In genomic region chr4:132328391-132328982, GRCm38 (mm10) we compare ENCODE assay signal across 8 mouse cellular contexts. TPM values are rescaled to one million over a fixed set of nuclear protein-coding genes. Genes with fewer than 3 reads are reported as not detected.
DNase-seq lines count a peak whose midpoint lies in the region; ATAC-seq and TF ChIP-seq lines count a peak whose summit lies in the region.

No protein-coding gene starts in this region.

- no peak for TF ChIP-seq CTCF in G1E (IDR thresholded peaks at IDR 0.05; ENCODE audit: low read depth, low read length)

- 52% methylated on average over 14 of the region's 14 CpGs for WGBS in heart, embryonic 15.5 days
- WGBS in hindbrain, embryonic 10.5 days: 49% methylated on average over 14 of the region's 14 CpGs
- 43% methylated on average over 14 of the region's 14 CpGs for WGBS in midbrain, embryonic 11.5 days

- peak overlapping the region; percentile 83 for H3K4me3 ChIP-seq in heart, embryonic 15.5 days
- H3K4me3 ChIP-seq in G1E (ENCODE audit: low read depth, low read length): peak overlapping the region; percentile 80
- H3K4me3 ChIP-seq in hindbrain, embryonic 10.5 days: peak overlapping the region; percentile 90
- peak overlapping the region; percentile 76 for H3K4me3 ChIP-seq in midbrain, embryonic 11.5 days (ENCODE audit: low read depth, low read length)

- H3K9ac ChIP-seq in heart, embryonic 15.5 days: peak overlapping the region; percentile 96
- H3K9ac ChIP-seq in midbrain, embryonic 11.5 days (ENCODE audit: low read length): peak overlapping the region; percentile 89

- no peaks in the 10 kb centered on the region for H3K27me3 ChIP-seq in heart, embryonic 15.5 days
- H3K27me3 ChIP-seq in G1E (ENCODE audit: insufficient read depth, low read length): no peaks in the 10 kb centered on the region
- no peaks in the 10 kb centered on the region for H3K27me3 ChIP-seq in hindbrain, embryonic 10.5 days (ENCODE audit: insufficient read depth, poor library complexity, severe bottlenecking)
- no peaks in the 10 kb centered on the region for H3K27me3 ChIP-seq in midbrain, embryonic 11.5 days (ENCODE audit: control insufficient read depth, insufficient read depth, low read length)

- intact Hi-C loops in heart, postnatal 14 days (cut with DNase I): loop anchor here (2.0 kb wide), 1 partner anchor 20 kb away; no protein-coding TSS in a partner anchor

- H3K4me2 ChIP-seq in heart, embryonic 15.5 days: peak overlapping the region; percentile 86
- peak overlapping the region; percentile 68 for H3K4me2 ChIP-seq in midbrain, embryonic 11.5 days

- no peak for DNase-seq in heart, postnatal 14 days
- DNase-seq in G1E (ENCODE audit: low spot score): no peak
- DNase-seq in hindbrain, embryonic 10.5 days (ENCODE audit: low spot score): no peak
- DNase-seq in midbrain, embryonic 11.5 days (ENCODE audit: low spot score, missing footprints): no peak
- no peak for DNase-seq in c-Kit-positive CD71-positive TER-119-positive erythroid progenitor cells, embryonic 14.5 days (ENCODE audit: low spot score)
- DNase-seq in cerebellum, postnatal 14 days: no peak
- DNase-seq in cerebellum, postnatal 4 days (ENCODE audit: low spot score in 2 of 2): no peak

- H3K9me3 ChIP-seq in heart, embryonic 15.5 days (replicated peaks): no peaks in the 10 kb centered on the region
- no peaks in the 10 kb centered on the region for H3K9me3 ChIP-seq in G1E (replicated peaks)
- H3K9me3 ChIP-seq in hindbrain, embryonic 10.5 days: no peaks in the 10 kb centered on the region
- no peaks in the 10 kb centered on the region for H3K9me3 ChIP-seq in midbrain, embryonic 11.5 days (ENCODE audit: control insufficient read depth, low read length)

- peak overlapping the region; percentile 92 for H3K27ac ChIP-seq in heart, embryonic 15.5 days
- peak overlapping the region; percentile 96 for H3K27ac ChIP-seq in hindbrain, embryonic 10.5 days
- peak overlapping the region; percentile 71; the same call in 1 of the 2 replicates for H3K27ac ChIP-seq in midbrain, embryonic 11.5 days (ENCODE audit: low read depth, low read length)

- no peak for ATAC-seq in heart, embryonic 15.5 days (replicated peaks; ENCODE audit: insufficient number of reproducible peaks, insufficient read depth, low FRiP score, low read depth)
- ATAC-seq in G1E (ENCODE audit: extremely low read depth, insufficient number of reproducible peaks, low FRiP score, poor library complexity, severe bottlenecking): no peak
- no peak for ATAC-seq in midbrain, embryonic 11.5 days (ENCODE audit: low FRiP score)

- peaks cover 34% of the 10 kb centered on the region for H3K36me3 ChIP-seq in heart, embryonic 15.5 days
- peaks cover 85% of the 10 kb centered on the region for H3K36me3 ChIP-seq in G1E (replicated peaks)
- peaks cover 65% of the 10 kb centered on the region for H3K36me3 ChIP-seq in hindbrain, embryonic 10.5 days
- peaks cover 15% of the 10 kb centered on the region for H3K36me3 ChIP-seq in midbrain, embryonic 11.5 days (ENCODE audit: control insufficient read depth, insufficient read depth, low read length)

- H3K4me1 ChIP-seq in heart, embryonic 15.5 days (replicated peaks): peaks cover 16% of the 10 kb centered on the region
- peaks cover 30% of the 10 kb centered on the region for H3K4me1 ChIP-seq in G1E (ENCODE audit: insufficient read depth, low read depth, low read length)
- peaks cover 21% of the 10 kb centered on the region for H3K4me1 ChIP-seq in hindbrain, embryonic 10.5 days (replicated peaks)
- peaks cover 7% of the 10 kb centered on the region for H3K4me1 ChIP-seq in midbrain, embryonic 11.5 days (ENCODE audit: control insufficient read depth, insufficient read depth, low read length)

RNA-seq across cellular contexts. Expression of gene Trnau1ap, which starts 0.9 kb away (rescaled TPM):
- 63.4 and 71.3 TPM in 2 replicates for polyA plus RNA-seq in heart, embryonic 15.5 days (2015; fragmentation: Nextera tagmentation; extraction: Ambion mirVana)
- total RNA-seq in heart, postnatal 14 days (2021): 10 to 100 TPM; 21.6 to 24.6 TPM
- total RNA-seq in G1E (2014; fragmentation: Nextera tagmentation): 21.6 and 22.8 TPM in 2 replicates
- total RNA-seq in G1E (2017): 40.2 and 49.0 TPM in 2 replicates
- polyA plus RNA-seq in G1E (2012): 29.1 and 37.6 TPM in 2 replicates
- polyA plus RNA-seq in hindbrain, embryonic 10.5 days (2016; fragmentation: Nextera tagmentation; extraction: Ambion mirVana): 90.6 and 91.5 TPM in 2 replicates
- 78.0 and 83.3 TPM in 2 replicates for polyA plus RNA-seq in midbrain, embryonic 11.5 days (2014; fragmentation: Nextera tagmentation; extraction: Ambion mirVana)

RNA-seq across cellular contexts. Expression of gene Rcc1, which starts 24.9 kb away (rescaled TPM):
- polyA plus RNA-seq in heart, embryonic 15.5 days (2015; fragmentation: Nextera tagmentation; extraction: Ambion mirVana): 29.2 and 44.7 TPM in 2 replicates
- 10 to 100 TPM in 1 of 2 experiments, 1 to 10 TPM in 1; 9.5 to 13.3 TPM for total RNA-seq in heart, postnatal 14 days (2021)
- total RNA-seq in G1E (2014; fragmentation: Nextera tagmentation) (24.2 and 26.8 TPM in 2 replicates), G1E (2017) (38.6 and 39.2 TPM in 2 replicates)
- polyA plus RNA-seq in G1E (2012): 70.0 and 86.0 TPM in 2 replicates
- polyA plus RNA-seq in hindbrain, embryonic 10.5 days (2016; fragmentation: Nextera tagmentation; extraction: Ambion mirVana): 116 and 157 TPM in 2 replicates
- 62.1 and 70.3 TPM in 2 replicates for polyA plus RNA-seq in midbrain, embryonic 11.5 days (2014; fragmentation: Nextera tagmentation; extraction: Ambion mirVana)

RNA-seq across cellular contexts. Expression of gene Rab42, which starts 25.3 kb away (rescaled TPM):
- 1.5 and 2.0 TPM in 2 replicates for polyA plus RNA-seq in heart, embryonic 15.5 days (2015; fragmentation: Nextera tagmentation; extraction: Ambion mirVana)
- total RNA-seq in heart, postnatal 14 days (2021): under 1 TPM; 0.39 to 0.76 TPM
- 1.4 TPM in 1 of 2 replicates, not detected in the other for total RNA-seq in G1E (2014; fragmentation: Nextera tagmentation)
- 0.52 TPM in 1 of 2 replicates, not detected in the other for total RNA-seq in G1E (2017)
- polyA plus RNA-seq in G1E (2012): 0.95 and 1.0 TPM in 2 replicates
- 0.77 and 0.96 TPM in 2 replicates for polyA plus RNA-seq in hindbrain, embryonic 10.5 days (2016; fragmentation: Nextera tagmentation; extraction: Ambion mirVana)
- polyA plus RNA-seq in midbrain, embryonic 11.5 days (2014; fragmentation: Nextera tagmentation; extraction: Ambion mirVana): 0.42 and 0.59 TPM in 2 replicates

RNA-seq across cellular contexts. Expression of gene Taf12, which starts 54.3 kb away (rescaled TPM):
- 28.5 and 33.7 TPM in 2 replicates for polyA plus RNA-seq in heart, embryonic 15.5 days (2015; fragmentation: Nextera tagmentation; extraction: Ambion mirVana)
- total RNA-seq in heart, postnatal 14 days (2021): 10 to 100 TPM; 25.8 to 27.7 TPM
- total RNA-seq in G1E (2014; fragmentation: Nextera tagmentation) (52.8 and 64.5 TPM in 2 replicates), G1E (2017) (48.7 and 63.3 TPM in 2 replicates)
- polyA plus RNA-seq in G1E (2012): 15.9 and 16.8 TPM in 2 replicates
- polyA plus RNA-seq in hindbrain, embryonic 10.5 days (2016; fragmentation: Nextera tagmentation; extraction: Ambion mirVana): 60.9 and 62.1 TPM in 2 replicates
- 67.2 and 70.5 TPM in 2 replicates for polyA plus RNA-seq in midbrain, embryonic 11.5 days (2014; fragmentation: Nextera tagmentation; extraction: Ambion mirVana)
